Mouse (Mus musculus): ENCODE results near the gene Tmem182. TPM values are rescaled to one million over a fixed set of nuclear protein-coding genes. Genes with fewer than 3 reads are reported as not detected.

The Tmem182 gene
- polyA plus RNA-seq, 1 experiment, result not detected

GRCm38 (mm10) chr1:40788956-40789355 is 16.4 kb upstream of the Tmem182 start:
- TF ChIP-seq GATA1 (IDR thresholded peaks at IDR 0.05; ENCODE audit: low read length), result no peak

- no peak for TF ChIP-seq GATA1 (IDR thresholded peaks at IDR 0.05; ENCODE audit: low read length)
These were observed 15.7 kb upstream of the Tmem182 start for GRCm38 (mm10) chr1:40789666-40790233.

- no peak for TF ChIP-seq GATA1 (IDR thresholded peaks at IDR 0.05; ENCODE audit: low read length)
These were observed 14.9 kb upstream of the Tmem182 start, which contains the start of gene Mfsd9 for GRCm38 (mm10) chr1:40790324-40791141. Gene Mfsd9 (minus strand): TSS chr1:40790687.

GRCm38 (mm10) chr1:40795508-40795907 is 9.9 kb upstream of the Tmem182 start:
- TF ChIP-seq GATA1 (IDR thresholded peaks at IDR 0.05; ENCODE audit: low read length), result no peak

- no peak for TF ChIP-seq GATA1 (IDR thresholded peaks at IDR 0.05; ENCODE audit: low read length)
These were observed 8.1 kb upstream of the Tmem182 start for GRCm38 (mm10) chr1:40797348-40797747.

- TF ChIP-seq GATA1 (IDR thresholded peaks at IDR 0.05; ENCODE audit: low read length), result no peak
These were observed 6.3 kb upstream of the Tmem182 start for GRCm38 (mm10) chr1:40799121-40799520.

- no peak for TF ChIP-seq GATA1 (IDR thresholded peaks at IDR 0.05; ENCODE audit: low read length)
These were observed 4.5 kb upstream of the Tmem182 start for GRCm38 (mm10) chr1:40800908-40801307.

GRCm38 (mm10) chr1:40802759-40803158 is 2.6 kb upstream of the Tmem182 start:
- no peak for TF ChIP-seq GATA1 (IDR thresholded peaks at IDR 0.05; ENCODE audit: low read length)

GRCm38 (mm10) chr1:40804118-40804517 is 1.3 kb upstream of the Tmem182 start:
- TF ChIP-seq GATA1 (IDR thresholded peaks at IDR 0.05; ENCODE audit: low read length), result no peak

GRCm38 (mm10) chr1:40805891-40806290 is 490 bp downstream of the Tmem182 start:
- no peak for TF ChIP-seq GATA1 (IDR thresholded peaks at IDR 0.05; ENCODE audit: low read length)

GRCm38 (mm10) chr1:40808643-40809042 is 3.2 kb downstream of the Tmem182 start:
- no peak for TF ChIP-seq GATA1 (IDR thresholded peaks at IDR 0.05; ENCODE audit: low read length)

GRCm38 (mm10) chr1:40815071-40815845 is 9.9 kb downstream of the Tmem182 start:
- TF ChIP-seq GATA1 (IDR thresholded peaks at IDR 0.05; ENCODE audit: low read length), result no peak

GRCm38 (mm10) chr1:40824517-40824916 is 19.1 kb downstream of the Tmem182 start:
- no peak for TF ChIP-seq GATA1 (IDR thresholded peaks at IDR 0.05; ENCODE audit: low read length)

GRCm38 (mm10) chr1:40824936-40825335 is 19.5 kb downstream of the Tmem182 start:
- TF ChIP-seq GATA1 (IDR thresholded peaks at IDR 0.05; ENCODE audit: low read length), result no peak

- TF ChIP-seq GATA1 (IDR thresholded peaks at IDR 0.05; ENCODE audit: low read length), result no peak
These were observed 20.4 kb downstream of the Tmem182 start for GRCm38 (mm10) chr1:40825826-40826225.

Measured in G1E-ER4 (cell line).